Mouse (Mus musculus): ENCODE measurements around the gene Myl12a. TPM values are rescaled to one million over a fixed set of nuclear protein-coding genes. Genes with fewer than 3 reads are reported as not detected.

Gene Myl12a
- polyA plus RNA-seq, 1 experiment from 2014 or later: 761 TPM

DNA sequence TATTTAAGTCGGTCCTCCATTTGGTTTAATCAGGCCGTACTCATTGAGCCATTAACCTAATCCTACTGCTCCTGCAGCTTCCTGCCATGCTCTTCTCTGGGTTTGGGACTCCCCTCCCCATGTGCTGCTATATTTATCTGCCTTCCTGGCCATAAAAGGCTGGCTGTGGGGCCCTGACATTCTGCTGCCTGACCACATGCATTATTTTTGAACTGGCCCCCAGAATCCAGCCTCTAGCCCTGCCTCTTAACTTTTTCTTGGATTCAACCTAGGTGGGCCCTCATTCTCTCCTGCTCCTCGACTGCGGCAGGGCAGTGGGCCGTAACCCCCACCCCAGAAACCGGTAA is 16.6 kb upstream of the Myl12a start:
- H3K9ac ChIP-seq (ENCODE audit: low read length): peak overlapping the region; percentile 93
- H3K27me3 ChIP-seq (ENCODE audit: control insufficient read depth, insufficient read depth, low read length): no peaks in the 10 kb centered on the region
- H3K9me3 ChIP-seq (ENCODE audit: control insufficient read depth, low read length): no peaks in the 10 kb centered on the region
- 12% methylated on average over 6 of the region's 6 CpGs for WGBS
- peak; percentile 81 for ATAC-seq (ENCODE audit: insufficient number of reproducible peaks, insufficient read depth, low FRiP score, low read depth)
- peak overlapping the region; percentile 68 for H3K4me2 ChIP-seq (ENCODE audit: low read length)
- H3K27ac ChIP-seq (replicated peaks in 1 of 2; ENCODE audit: control insufficient read depth in 1 of 2, insufficient read depth in 1 of 2, low read depth in 2 of 2, low read length in 2 of 2): peak overlapping the region; percentile 97 to 99
- peaks cover 21% of the 10 kb centered on the region for H3K36me3 ChIP-seq (ENCODE audit: control insufficient read depth, insufficient read depth, low read length)
- H3K4me1 ChIP-seq (ENCODE audit: control insufficient read depth in 2 of 2, insufficient read depth in 2 of 2, low read length in 2 of 2): peaks cover 16 to 41% of the 10 kb centered on the region in 2 experiments
- H3K4me3 ChIP-seq (ENCODE audit: control insufficient read depth in 1 of 2, insufficient read depth in 1 of 2, low read depth in 1 of 2, low read length in 2 of 2): peak overlapping the region; percentile 58 to 68

DNA sequence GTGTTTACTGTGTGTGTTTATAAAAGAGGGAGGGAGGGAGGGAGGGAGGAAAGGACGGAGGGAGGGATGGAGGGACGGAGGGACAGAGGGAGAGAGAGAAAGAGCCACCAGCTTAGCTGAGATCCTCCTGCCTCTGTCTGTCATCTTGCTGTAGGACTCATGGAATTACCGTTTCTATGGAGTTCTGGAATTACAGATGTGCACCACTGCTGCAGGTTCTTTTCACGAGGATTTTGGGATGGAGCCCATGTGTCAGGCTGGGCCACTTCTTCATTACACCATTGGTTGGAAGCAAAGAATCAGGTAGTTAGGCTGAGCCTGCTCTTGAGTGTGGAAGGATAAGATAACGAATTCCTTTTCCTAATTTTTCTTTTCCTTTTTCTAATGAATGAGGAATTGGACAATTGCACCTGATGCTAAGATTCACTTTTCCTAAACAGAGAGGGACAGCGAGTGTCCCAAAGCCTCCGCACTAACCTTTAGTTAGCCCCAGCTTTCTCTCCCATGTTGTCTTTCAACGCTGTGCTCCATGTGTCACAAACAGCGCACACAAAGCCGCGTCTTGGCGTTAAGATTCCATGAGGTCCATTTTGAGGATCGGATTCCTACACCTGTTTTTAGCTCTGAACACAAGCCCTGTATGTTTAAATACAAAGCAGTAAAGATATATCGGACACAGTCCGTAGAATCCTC is 16.1 kb upstream of the Myl12a start:
- peak overlapping the region; percentile 58 to 68; a peak in 2 of 4 replicates for H3K4me3 ChIP-seq (ENCODE audit: control insufficient read depth in 1 of 2, insufficient read depth in 1 of 2, low read depth in 1 of 2, low read length in 2 of 2)
- H3K27me3 ChIP-seq (ENCODE audit: control insufficient read depth, insufficient read depth, low read length): no peaks in the 10 kb centered on the region
- H3K27ac ChIP-seq (replicated peaks in 1 of 2; ENCODE audit: control insufficient read depth in 1 of 2, insufficient read depth in 1 of 2, low read depth in 2 of 2, low read length in 2 of 2): peak overlapping the region; percentile 97 to 99
- H3K4me2 ChIP-seq (ENCODE audit: low read length): peak overlapping the region; percentile 68
- peaks cover 16% of the 10 kb centered on the region for H3K36me3 ChIP-seq (ENCODE audit: control insufficient read depth, insufficient read depth, low read length)
- H3K9ac ChIP-seq (ENCODE audit: low read length): peak overlapping the region; percentile 93
- H3K9me3 ChIP-seq (ENCODE audit: control insufficient read depth, low read length): no peaks in the 10 kb centered on the region
- 52% methylated on average over 15 of the region's 15 CpGs for WGBS
- ATAC-seq (ENCODE audit: insufficient number of reproducible peaks, insufficient read depth, low FRiP score, low read depth): no peak
- peaks cover 16 to 36% of the 10 kb centered on the region in 2 experiments for H3K4me1 ChIP-seq (ENCODE audit: control insufficient read depth in 2 of 2, insufficient read depth in 2 of 2, low read length in 2 of 2)

DNA sequence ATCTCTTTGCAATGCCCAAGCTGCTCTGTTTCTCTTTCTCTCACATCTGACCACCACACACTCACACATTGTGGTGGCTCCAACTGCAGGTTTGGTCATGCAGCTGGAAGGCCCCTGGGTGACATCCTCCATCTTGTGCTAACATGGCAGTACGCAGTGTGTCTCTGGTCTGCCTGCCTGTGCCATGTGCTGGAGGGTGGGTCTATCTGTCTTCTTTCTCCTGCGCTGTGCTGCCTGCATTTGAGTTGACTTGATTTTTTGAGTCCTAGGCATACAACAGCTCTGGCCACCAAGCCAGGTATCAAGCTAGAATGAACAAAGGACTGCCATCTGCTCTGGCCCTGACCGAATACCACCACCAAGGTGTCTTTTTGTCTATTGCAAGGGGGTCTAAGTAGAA is 15.5 kb upstream of the Myl12a start:
- peak overlapping the region; percentile 68 for H3K4me2 ChIP-seq (ENCODE audit: low read length)
- ATAC-seq (ENCODE audit: insufficient number of reproducible peaks, insufficient read depth, low FRiP score, low read depth): no peak
- peak overlapping the region in 1 of 2 experiments; percentile 99; a peak in 1 of 4 replicates for H3K27ac ChIP-seq (replicated peaks in 1 of 2; ENCODE audit: control insufficient read depth in 1 of 2, insufficient read depth in 1 of 2, low read depth in 2 of 2, low read length in 2 of 2)
- no peak overlapping the region for H3K4me3 ChIP-seq (ENCODE audit: control insufficient read depth in 1 of 2, insufficient read depth in 1 of 2, low read depth in 1 of 2, low read length in 2 of 2)
- H3K9me3 ChIP-seq (ENCODE audit: control insufficient read depth, low read length): no peaks in the 10 kb centered on the region
- H3K27me3 ChIP-seq (ENCODE audit: control insufficient read depth, insufficient read depth, low read length): no peaks in the 10 kb centered on the region
- H3K9ac ChIP-seq (ENCODE audit: low read length): no peak overlapping the region; the same call in 1 of the 2 replicates
- WGBS: 94% methylated on average over 3 of the region's 3 CpGs
- H3K4me1 ChIP-seq (ENCODE audit: control insufficient read depth in 2 of 2, insufficient read depth in 2 of 2, low read length in 2 of 2): peaks cover 16 to 30% of the 10 kb centered on the region in 2 experiments
- peaks cover 10% of the 10 kb centered on the region for H3K36me3 ChIP-seq (ENCODE audit: control insufficient read depth, insufficient read depth, low read length)

DNA sequence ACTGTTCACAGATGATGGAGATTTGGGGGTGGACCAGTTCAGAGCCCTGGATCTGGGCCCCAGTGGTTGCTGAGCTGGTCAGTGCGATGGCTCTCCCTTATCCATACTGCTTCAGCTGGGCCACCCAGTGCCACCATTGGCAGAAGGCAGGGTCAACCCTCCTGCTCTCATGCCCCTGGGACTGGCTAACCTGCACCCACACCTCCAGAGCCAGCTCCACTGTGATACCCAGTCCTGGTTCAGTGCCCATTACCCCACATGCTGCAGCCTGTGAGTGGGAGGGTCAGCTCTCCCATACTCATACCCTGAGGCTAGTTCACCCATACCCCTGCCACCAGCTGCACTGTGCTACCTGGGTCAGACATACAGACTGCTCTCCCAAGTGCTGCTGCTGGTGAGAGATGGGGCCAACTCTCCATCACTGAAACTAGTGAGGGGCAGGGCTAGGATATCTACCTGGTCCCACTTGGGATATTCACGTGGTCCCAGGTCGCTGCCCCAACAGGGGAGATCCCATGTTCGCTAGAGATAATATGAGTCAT is 14.8 kb upstream of the Myl12a start:
- WGBS: 90% methylated on average over 4 of the region's 4 CpGs
- ATAC-seq (ENCODE audit: insufficient number of reproducible peaks, insufficient read depth, low FRiP score, low read depth): no peak
- H3K27me3 ChIP-seq (ENCODE audit: control insufficient read depth, insufficient read depth, low read length): no peaks in the 10 kb centered on the region
- no peak overlapping the region for H3K4me2 ChIP-seq (ENCODE audit: low read length)
- H3K9ac ChIP-seq (ENCODE audit: low read length): no peak overlapping the region
- H3K4me3 ChIP-seq (ENCODE audit: control insufficient read depth in 1 of 2, insufficient read depth in 1 of 2, low read depth in 1 of 2, low read length in 2 of 2): no peak overlapping the region
- no peaks in the 10 kb centered on the region for H3K9me3 ChIP-seq (ENCODE audit: control insufficient read depth, low read length)
- H3K4me1 ChIP-seq (ENCODE audit: control insufficient read depth in 2 of 2, insufficient read depth in 2 of 2, low read length in 2 of 2): peaks cover 11 to 25% of the 10 kb centered on the region in 2 experiments
- H3K27ac ChIP-seq (replicated peaks in 1 of 2; ENCODE audit: control insufficient read depth in 1 of 2, insufficient read depth in 1 of 2, low read depth in 2 of 2, low read length in 2 of 2): no peak overlapping the region
- H3K36me3 ChIP-seq (ENCODE audit: control insufficient read depth, insufficient read depth, low read length): 0 out of 2 replicates have a peak, but pooled peaks cover 4% of the 10 kb centered on the region

DNA sequence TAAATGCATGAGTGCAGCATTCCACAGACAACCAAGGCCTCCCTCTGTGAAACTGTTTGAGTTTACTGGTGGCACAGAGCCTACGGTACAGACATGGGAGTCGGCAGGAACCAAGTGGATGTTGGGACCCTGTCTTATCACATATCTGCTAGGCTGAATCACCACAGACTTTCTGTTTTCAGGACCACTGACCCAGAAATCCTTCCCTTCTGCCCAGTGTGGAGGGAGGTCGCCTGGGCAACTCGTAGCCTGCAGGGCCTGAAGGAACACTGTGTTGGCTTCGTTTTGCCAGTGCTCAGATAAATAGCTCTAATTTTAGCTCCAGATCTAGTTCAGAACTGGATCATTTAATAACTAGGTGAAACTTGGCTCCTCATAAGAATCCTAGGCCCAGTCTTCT is 12.2 kb upstream of the Myl12a start:
- peak overlapping the region; percentile 83 for H3K27ac ChIP-seq (replicated peaks in 1 of 2; ENCODE audit: control insufficient read depth in 1 of 2, insufficient read depth in 1 of 2, low read depth in 2 of 2, low read length in 2 of 2)
- peaks cover 9 to 15% of the 10 kb centered on the region in 2 experiments for H3K4me1 ChIP-seq (ENCODE audit: control insufficient read depth in 2 of 2, insufficient read depth in 2 of 2, low read length in 2 of 2)
- H3K4me2 ChIP-seq (ENCODE audit: low read length): peak overlapping the region; percentile 40
- H3K36me3 ChIP-seq (ENCODE audit: control insufficient read depth, insufficient read depth, low read length): no peaks in the 10 kb centered on the region
- 16% methylated on average over 5 of the region's 5 CpGs for WGBS
- no peaks in the 10 kb centered on the region for H3K9me3 ChIP-seq (ENCODE audit: control insufficient read depth, low read length)
- H3K4me3 ChIP-seq (ENCODE audit: control insufficient read depth in 1 of 2, insufficient read depth in 1 of 2, low read depth in 1 of 2, low read length in 2 of 2): no peak overlapping the region
- H3K9ac ChIP-seq (ENCODE audit: low read length): peak overlapping the region; percentile 63
- no peaks in the 10 kb centered on the region for H3K27me3 ChIP-seq (ENCODE audit: control insufficient read depth, insufficient read depth, low read length)
- no peak for ATAC-seq (ENCODE audit: insufficient number of reproducible peaks, insufficient read depth, low FRiP score, low read depth)

DNA sequence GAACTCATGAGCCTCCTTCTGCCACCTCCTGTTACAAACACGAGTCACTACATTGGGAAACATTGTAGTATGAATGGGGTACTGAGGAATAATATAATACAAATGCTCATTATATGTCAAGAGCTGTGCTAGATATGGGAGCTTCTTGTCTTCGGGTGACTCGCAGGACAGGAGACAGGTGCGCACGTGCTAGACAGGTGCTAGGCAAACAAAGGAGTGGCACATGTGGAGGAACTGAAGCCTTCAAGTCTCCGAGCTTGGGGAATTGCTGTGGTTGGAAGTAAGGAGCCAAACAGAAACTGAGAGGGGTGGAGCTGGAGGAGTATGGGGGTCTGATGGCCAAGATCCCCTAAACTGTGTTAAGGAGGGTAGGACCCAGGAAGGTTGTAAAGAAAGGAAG is 10.4 kb upstream of the Myl12a start:
- H3K4me2 ChIP-seq (ENCODE audit: low read length): no peak overlapping the region
- no peak overlapping the region for H3K9ac ChIP-seq (ENCODE audit: low read length)
- no peak for ATAC-seq (ENCODE audit: insufficient number of reproducible peaks, insufficient read depth, low FRiP score, low read depth)
- no peaks in the 10 kb centered on the region for H3K27me3 ChIP-seq (ENCODE audit: control insufficient read depth, insufficient read depth, low read length)
- peaks cover 7 to 15% of the 10 kb centered on the region in 2 experiments for H3K4me1 ChIP-seq (ENCODE audit: control insufficient read depth in 2 of 2, insufficient read depth in 2 of 2, low read length in 2 of 2)
- no peak overlapping the region for H3K27ac ChIP-seq (replicated peaks in 1 of 2; ENCODE audit: control insufficient read depth in 1 of 2, insufficient read depth in 1 of 2, low read depth in 2 of 2, low read length in 2 of 2)
- H3K4me3 ChIP-seq (ENCODE audit: control insufficient read depth in 1 of 2, insufficient read depth in 1 of 2, low read depth in 1 of 2, low read length in 2 of 2): no peak overlapping the region
- H3K36me3 ChIP-seq (ENCODE audit: control insufficient read depth, insufficient read depth, low read length): no peaks in the 10 kb centered on the region
- WGBS: 89% methylated on average over 6 of the region's 6 CpGs
- no peaks in the 10 kb centered on the region for H3K9me3 ChIP-seq (ENCODE audit: control insufficient read depth, low read length)

DNA sequence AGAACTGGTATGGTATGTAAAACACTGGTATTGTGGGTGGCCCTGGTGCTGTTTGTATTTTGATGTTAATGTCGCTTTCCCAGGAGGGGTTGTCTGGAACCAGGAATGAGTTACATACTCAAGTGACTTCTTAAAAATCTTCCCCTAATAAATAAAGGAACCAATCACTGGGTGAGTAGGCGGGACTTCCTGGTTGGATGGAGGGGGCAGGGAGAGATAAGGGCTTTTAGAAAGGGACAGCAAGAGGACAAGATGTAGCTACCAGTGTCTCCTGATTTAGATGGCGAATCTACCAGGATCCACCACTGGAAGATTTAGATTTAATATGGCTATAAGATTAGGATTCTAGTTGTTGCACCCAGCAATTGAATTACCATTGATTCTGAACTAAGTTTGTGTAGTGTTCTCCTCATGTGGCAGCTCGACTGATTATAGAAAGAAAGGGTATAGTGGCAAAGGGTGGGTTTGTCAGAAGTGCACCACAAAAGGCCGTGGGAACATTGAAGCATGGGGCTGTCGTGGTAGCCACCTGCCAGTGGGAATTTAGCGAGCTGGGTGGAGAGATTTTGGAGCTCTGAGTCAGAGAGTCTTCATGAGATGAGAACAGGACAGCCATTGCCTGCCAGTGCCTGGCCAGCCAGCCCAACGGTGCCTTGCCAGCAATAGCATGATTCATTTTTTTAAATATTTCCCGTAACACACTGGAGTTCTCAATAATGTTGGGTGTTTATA is 9.4 kb upstream of the Myl12a start:
- Histone ChIP-seq H3K27me3 (ENCODE audit: control insufficient read depth, insufficient read depth, low read length) (no peaks in the 10 kb centered on the region), H3K9me3 (ENCODE audit: control insufficient read depth, low read length) (no peaks in the 10 kb centered on the region), H3K4me3 (ENCODE audit: control insufficient read depth in 1 of 2, insufficient read depth in 1 of 2, low read depth in 1 of 2, low read length in 2 of 2) (no peak overlapping the region), H3K36me3 (ENCODE audit: control insufficient read depth, insufficient read depth, low read length) (no peaks in the 10 kb centered on the region), H3K4me2 (ENCODE audit: low read length) (no peak overlapping the region), H3K9ac (ENCODE audit: low read length) (no peak overlapping the region), H3K27ac (replicated peaks in 1 of 2; ENCODE audit: control insufficient read depth in 1 of 2, insufficient read depth in 1 of 2, low read depth in 2 of 2, low read length in 2 of 2) (no peak overlapping the region), H3K4me1 (ENCODE audit: control insufficient read depth in 2 of 2, insufficient read depth in 2 of 2, low read length in 2 of 2) (peaks cover 7 to 15% of the 10 kb centered on the region in 2 experiments)
- 85% methylated on average over 9 of the region's 9 CpGs for WGBS
- ATAC-seq (ENCODE audit: insufficient number of reproducible peaks, insufficient read depth, low FRiP score, low read depth): no peak

Data from heart, embryonic 14.5 days (tissue).